Mouse (Mus musculus): ENCODE results near the gene Adgre1. TPM values are rescaled to one million over a fixed set of nuclear protein-coding genes. Genes with fewer than 3 reads are reported as not detected.

Gene Adgre1
- polyA plus RNA-seq, 1 experiment from 2014 or later, result 3.5 TPM

GRCm38 (mm10) chr17:57341568-57341967 lies 16.9 kb upstream of the Adgre1 start:
- no peak overlapping the region for H3K4me2 ChIP-seq
- no peaks in the 10 kb centered on the region for H3K9me3 ChIP-seq
- H3K27me3 ChIP-seq, result no peaks in the 10 kb centered on the region
- no peaks in the 10 kb centered on the region for H3K36me3 ChIP-seq
- no peak overlapping the region for H3K4me3 ChIP-seq
- ATAC-seq (ENCODE audit: low FRiP score, low read depth), result no peak
- H3K27ac ChIP-seq (replicated peaks), result no peak overlapping the region
- WGBS, result 78% methylated on average over 4 of the region's 4 CpGs
- H3K9ac ChIP-seq, result no peak overlapping the region
- no peaks in the 10 kb centered on the region for H3K4me1 ChIP-seq (replicated peaks)

- Histone ChIP-seq H3K4me1 (replicated peaks) (no peaks in the 10 kb centered on the region), H3K27me3 (no peaks in the 10 kb centered on the region), H3K27ac (replicated peaks) (no peak overlapping the region), H3K9me3 (no peaks in the 10 kb centered on the region), H3K4me2 (no peak overlapping the region), H3K36me3 (no peaks in the 10 kb centered on the region), H3K4me3 (no peak overlapping the region), H3K9ac (no peak overlapping the region)
- WGBS, result 62% methylated on average over 2 of the region's 2 CpGs
- ATAC-seq (ENCODE audit: low FRiP score, low read depth), result no peak
Measured at GRCm38 (mm10) chr17:57344029-57344707, 14.3 kb upstream of the Adgre1 start.

- ATAC-seq (ENCODE audit: low FRiP score, low read depth), result no peak
- no peak overlapping the region for H3K4me2 ChIP-seq
- H3K9ac ChIP-seq, result no peak overlapping the region
- no peaks in the 10 kb centered on the region for H3K36me3 ChIP-seq
- H3K27me3 ChIP-seq, result no peaks in the 10 kb centered on the region
- no peaks in the 10 kb centered on the region for H3K4me1 ChIP-seq (replicated peaks)
- no peaks in the 10 kb centered on the region for H3K9me3 ChIP-seq
- H3K4me3 ChIP-seq, result no peak overlapping the region
- whole genome bisulfite sequencing, result 77% methylated on average over 6 of the region's 6 CpGs
- no peak overlapping the region for H3K27ac ChIP-seq (replicated peaks)
Measured at GRCm38 (mm10) chr17:57347017-57347416, 11.5 kb upstream of the Adgre1 start.

- Histone ChIP-seq H3K4me2 (no peak overlapping the region), H3K4me1 (replicated peaks) (no peaks in the 10 kb centered on the region), H3K9ac (no peak overlapping the region), H3K36me3 (no peaks in the 10 kb centered on the region), H3K4me3 (no peak overlapping the region), H3K27me3 (no peaks in the 10 kb centered on the region), H3K27ac (replicated peaks) (no peak overlapping the region), H3K9me3 (no peaks in the 10 kb centered on the region)
- 94% methylated on average over 2 of the region's 2 CpGs for WGBS
- ATAC-seq (ENCODE audit: low FRiP score, low read depth), result no peak
Measured at GRCm38 (mm10) chr17:57347781-57348180, 10.7 kb upstream of the Adgre1 start.

- H3K9me3 ChIP-seq, result no peaks in the 10 kb centered on the region
- no peak overlapping the region for H3K4me2 ChIP-seq
- 64% methylated on average over 5 of the region's 5 CpGs for WGBS
- no peaks in the 10 kb centered on the region for H3K27me3 ChIP-seq
- no peaks in the 10 kb centered on the region for H3K4me1 ChIP-seq (replicated peaks)
- H3K9ac ChIP-seq, result no peak overlapping the region
- H3K27ac ChIP-seq (replicated peaks), result no peak overlapping the region
- ATAC-seq (ENCODE audit: low FRiP score, low read depth), result no peak
- H3K4me3 ChIP-seq, result no peak overlapping the region
- no peaks in the 10 kb centered on the region for H3K36me3 ChIP-seq
Measured at GRCm38 (mm10) chr17:57349067-57349466, 9.4 kb upstream of the Adgre1 start.

GRCm38 (mm10) chr17:57350212-57350611 lies 8.3 kb upstream of the Adgre1 start:
- no peak for ATAC-seq (ENCODE audit: low FRiP score, low read depth)
- no peaks in the 10 kb centered on the region for H3K36me3 ChIP-seq
- no peaks in the 10 kb centered on the region for H3K4me1 ChIP-seq (replicated peaks)
- H3K27me3 ChIP-seq, result no peaks in the 10 kb centered on the region
- 90% methylated on average over 5 of the region's 5 CpGs for WGBS
- H3K27ac ChIP-seq (replicated peaks), result no peak overlapping the region
- no peak overlapping the region for H3K9ac ChIP-seq
- no peaks in the 10 kb centered on the region for H3K9me3 ChIP-seq
- no peak overlapping the region for H3K4me3 ChIP-seq
- H3K4me2 ChIP-seq, result no peak overlapping the region

GRCm38 (mm10) chr17:57351107-57351506 lies 7.4 kb upstream of the Adgre1 start:
- WGBS, result 89% methylated on average over 9 of the region's 9 CpGs
- no peak overlapping the region for H3K4me3 ChIP-seq
- H3K4me2 ChIP-seq, result no peak overlapping the region
- no peaks in the 10 kb centered on the region for H3K27me3 ChIP-seq
- H3K36me3 ChIP-seq, result no peaks in the 10 kb centered on the region
- no peak for ATAC-seq (ENCODE audit: low FRiP score, low read depth)
- H3K9ac ChIP-seq, result no peak overlapping the region
- no peaks in the 10 kb centered on the region for H3K9me3 ChIP-seq
- H3K4me1 ChIP-seq (replicated peaks), result no peaks in the 10 kb centered on the region
- no peak overlapping the region for H3K27ac ChIP-seq (replicated peaks)

- ATAC-seq (ENCODE audit: low FRiP score, low read depth), result no peak
- Histone ChIP-seq H3K4me2 (no peak overlapping the region), H3K27ac (replicated peaks) (no peak overlapping the region), H3K9ac (no peak overlapping the region), H3K36me3 (no peaks in the 10 kb centered on the region), H3K4me1 (replicated peaks) (no peaks in the 10 kb centered on the region), H3K4me3 (no peak overlapping the region), H3K27me3 (no peaks in the 10 kb centered on the region), H3K9me3 (no peaks in the 10 kb centered on the region)
- WGBS, result 91% methylated on average over 11 of the region's 11 CpGs
Measured at GRCm38 (mm10) chr17:57359485-57360241, 1.2 kb downstream of the Adgre1 start.

Other genes starting within 250 kb of the Adgre1 start
- gene Cd70, start 208.9 kb upstream of the Adgre1 start, polyA plus RNA-seq (2015; fragmentation: Nextera tagmentation; extraction: Ambion mirVana), result 1.4 and 1.9 TPM in 2 replicates
- gene Tnfsf14, start 164.5 kb upstream of the Adgre1 start, polyA plus RNA-seq (2015; fragmentation: Nextera tagmentation; extraction: Ambion mirVana), result 0.08 TPM in 1 of 2 replicates, not detected in the other
- gene C3, start 130.6 kb upstream of the Adgre1 start, polyA plus RNA-seq (2015; fragmentation: Nextera tagmentation; extraction: Ambion mirVana), result 1.2 and 1.9 TPM in 2 replicates
- gene Gpr108, start 110.2 kb upstream of the Adgre1 start, polyA plus RNA-seq (2015; fragmentation: Nextera tagmentation; extraction: Ambion mirVana), result 22.3 and 24.0 TPM in 2 replicates
- gene Trip10, start 109.2 kb upstream of the Adgre1 start, polyA plus RNA-seq (2015; fragmentation: Nextera tagmentation; extraction: Ambion mirVana), result 10.4 and 11.6 TPM in 2 replicates
- 1.7 and 1.8 TPM in 2 replicates for gene Vav1, start 79.6 kb upstream of the Adgre1 start, polyA plus RNA-seq (2015; fragmentation: Nextera tagmentation; extraction: Ambion mirVana)
- not detected in 2 replicates for gene Vmn2r120, start 186.8 kb downstream of the Adgre1 start, polyA plus RNA-seq (2015; fragmentation: Nextera tagmentation; extraction: Ambion mirVana)

All from hindbrain, embryonic 15.5 days (tissue).